Mouse (Mus musculus): Measurements from ENCODE around the gene 9130008F23Rik. TPM values are rescaled to one million over a fixed set of nuclear protein-coding genes. Genes with fewer than 3 reads are reported as not detected.

Gene 9130008F23Rik
- polyA plus RNA-seq, 1 experiment, result 0.14 TPM

DNA sequence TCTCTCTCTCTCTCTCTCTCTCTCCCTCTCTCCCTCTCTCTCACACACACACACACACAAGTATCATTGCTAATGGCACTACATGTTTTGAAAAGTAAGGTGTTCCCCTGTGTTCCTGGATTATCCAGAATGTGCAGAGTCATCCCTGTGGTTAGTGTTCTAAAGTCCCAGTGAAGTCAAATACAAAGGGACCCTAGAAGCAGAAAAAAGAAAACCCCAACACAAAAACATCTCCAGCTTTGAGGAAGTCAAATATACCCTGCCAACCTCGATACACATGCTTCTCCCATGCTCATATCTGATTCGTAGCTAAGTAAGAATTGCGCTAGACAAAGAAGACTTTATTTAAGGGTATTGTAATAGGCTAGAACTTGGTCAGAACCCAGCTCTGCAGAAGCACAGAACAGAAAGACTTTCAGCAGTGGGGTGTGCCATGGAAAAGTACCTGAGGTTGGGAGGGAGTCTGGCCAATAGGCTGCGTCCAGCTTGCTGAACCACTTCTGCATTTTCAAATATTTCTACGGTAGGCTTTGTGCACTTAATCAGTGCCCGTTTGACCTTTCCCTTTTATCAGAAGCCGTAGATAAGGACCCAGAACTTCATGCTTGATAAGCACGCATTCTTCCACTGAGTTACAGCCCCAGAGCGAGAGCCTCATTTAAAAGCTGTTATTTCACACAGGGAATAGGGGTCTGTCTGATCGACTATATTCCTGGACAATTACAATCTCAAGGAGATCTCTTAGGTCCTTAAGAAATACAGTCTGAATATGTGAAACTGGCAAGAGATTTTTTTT, 11.2 kb downstream of the 9130008F23Rik start:
- no peak overlapping the region for H3K4me3 ChIP-seq (replicated peaks)
- peaks cover 5% of the 10 kb centered on the region for H3K4me1 ChIP-seq (ENCODE audit: control insufficient read depth)
- no peaks in the 10 kb centered on the region for H3K36me3 ChIP-seq (ENCODE audit: control insufficient read depth)
- no peaks in the 10 kb centered on the region for H3K9me3 ChIP-seq (ENCODE audit: control insufficient read depth, low read length)
- TF ChIP-seq TAL1 (IDR thresholded peaks at IDR 0.05; ENCODE audit: low read length), result no peak
- no peak for TF ChIP-seq GATA1 (IDR thresholded peaks at IDR 0.05; ENCODE audit: low read length)
- no peaks in the 10 kb centered on the region for H3K27me3 ChIP-seq (ENCODE audit: control insufficient read depth)

DNA sequence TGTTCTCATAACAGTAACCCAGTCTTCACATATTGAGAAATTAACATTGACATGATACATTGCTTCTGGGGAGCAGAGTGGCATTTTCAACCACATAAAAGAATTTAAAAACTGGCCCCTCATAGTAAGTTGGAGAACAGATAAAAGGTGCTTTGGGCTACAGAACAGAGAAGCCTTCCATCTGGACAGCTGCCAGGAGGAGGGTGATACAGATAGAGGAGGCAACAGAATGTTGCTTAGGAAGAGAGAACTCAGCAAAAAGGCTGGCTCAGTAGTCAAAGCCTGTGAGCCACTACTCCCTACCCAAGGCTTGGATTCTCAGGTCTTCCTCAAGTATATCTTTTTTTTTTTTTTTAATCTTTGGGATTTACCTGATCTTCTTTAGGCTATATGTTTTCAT, 25.3 kb downstream of the 9130008F23Rik start:
- Histone ChIP-seq H3K9me3 (ENCODE audit: control insufficient read depth, low read length) (no peaks in the 10 kb centered on the region), H3K36me3 (ENCODE audit: control insufficient read depth) (no peaks in the 10 kb centered on the region), H3K4me3 (replicated peaks) (no peak overlapping the region), H3K27me3 (ENCODE audit: control insufficient read depth) (no peaks in the 10 kb centered on the region), H3K4me1 (ENCODE audit: control insufficient read depth) (no peaks in the 10 kb centered on the region)
- TF ChIP-seq GATA1 (IDR thresholded peaks at IDR 0.05; ENCODE audit: low read length) (no peak), TAL1 (IDR thresholded peaks at IDR 0.05; ENCODE audit: low read length) (no peak)

- no peaks in the 10 kb centered on the region; the same call in 1 of the 2 replicates for H3K4me1 ChIP-seq (ENCODE audit: control insufficient read depth)
- H3K27me3 ChIP-seq (ENCODE audit: control insufficient read depth), result no peaks in the 10 kb centered on the region
- H3K4me3 ChIP-seq (replicated peaks), result no peak overlapping the region
- no peak for TF ChIP-seq TAL1 (IDR thresholded peaks at IDR 0.05; ENCODE audit: low read length)
- no peak for TF ChIP-seq GATA1 (IDR thresholded peaks at IDR 0.05; ENCODE audit: low read length)
- H3K9me3 ChIP-seq (ENCODE audit: control insufficient read depth, low read length), result no peaks in the 10 kb centered on the region
- H3K36me3 ChIP-seq (ENCODE audit: control insufficient read depth), result peaks cover 100% of the 10 kb centered on the region
These were observed 43.1 kb downstream of the 9130008F23Rik start for GRCm38 (mm10) chr17:40837308-40837707.

GRCm38 (mm10) chr17:40831870-40832269, 48.5 kb downstream of the 9130008F23Rik start:
- Histone ChIP-seq H3K27me3 (ENCODE audit: control insufficient read depth) (no peaks in the 10 kb centered on the region), H3K4me1 (ENCODE audit: control insufficient read depth) (peaks cover 3% of the 10 kb centered on the region), H3K36me3 (ENCODE audit: control insufficient read depth) (peaks cover 98% of the 10 kb centered on the region), H3K9me3 (ENCODE audit: control insufficient read depth, low read length) (no peaks in the 10 kb centered on the region), H3K4me3 (replicated peaks) (no peak overlapping the region)
- TF ChIP-seq TAL1 (IDR thresholded peaks at IDR 0.05; ENCODE audit: low read length) (no peak), GATA1 (IDR thresholded peaks at IDR 0.05; ENCODE audit: low read length) (no peak)

Other genes starting within 250 kb of the 9130008F23Rik start
- not detected in 2 replicates for gene Esp3, start 248.5 kb downstream of the 9130008F23Rik start, polyA plus RNA-seq (2012)
- gene Esp1, start 153.4 kb downstream of the 9130008F23Rik start, polyA plus RNA-seq (2012), result not detected in 2 replicates
- gene Crisp2, start 73.6 kb downstream of the 9130008F23Rik start, polyA plus RNA-seq (2012), result not detected in 2 replicates
- gene Rhag, start 69.4 kb downstream of the 9130008F23Rik start, polyA plus RNA-seq (2012), result 6.6 and 13.1 TPM in 2 replicates
- gene Glyatl3, start 33.8 kb upstream of the 9130008F23Rik start, polyA plus RNA-seq (2012), result not detected in 2 replicates
- 0.08 and 0.41 TPM in 2 replicates for gene Mut, start 54.1 kb upstream of the 9130008F23Rik start, polyA plus RNA-seq (2012)
- 0.30 and 0.34 TPM in 2 replicates for gene Cenpq, start 54.5 kb upstream of the 9130008F23Rik start, polyA plus RNA-seq (2012)

All from erythroblast, embryonic 14.5 days (primary cell).